Mouse (Mus musculus) myocyte (in vitro differentiated cells): ENCODE data around the gene Aplp2.

Source experiments
- CEBPB ChIP-seq: IDR thresholded peaks from 2 replicates; pipeline ENCODE4 v1.6.1; 2011; ENCODE audit warnings: mild to moderate bottlenecking, moderate library complexity; ENCODE audit not compliant: poor library complexity, insufficient read depth, severe bottlenecking
- E2F4 ChIP-seq: IDR thresholded peaks from one replicate; pipeline ENCODE4 v1.6.1; 2011; ENCODE audit warnings: mild to moderate bottlenecking, control low read depth, moderate library complexity; ENCODE audit not compliant: insufficient read depth
- MAX ChIP-seq: IDR thresholded peaks from one replicate; pipeline ENCODE4 v1.6.1; 2011; ENCODE audit warnings: low read depth, mild to moderate bottlenecking, control low read depth
- POLR2A ChIP-seq: IDR thresholded peaks from one replicate; pipeline ENCODE4 v1.6.1; 2011; ENCODE audit warnings: low read depth, mild to moderate bottlenecking, control low read depth, moderate library complexity; ENCODE audit not compliant: insufficient read length
- POLR2AphosphoS2 ChIP-seq: IDR thresholded peaks from one replicate; pipeline ENCODE4 v1.6.1; 2011; ENCODE audit warnings: low read depth, control low read depth; ENCODE audit not compliant: insufficient read length
- REST ChIP-seq: IDR thresholded peaks from one replicate; pipeline ENCODE4 v1.6.1; 2011; ENCODE audit warnings: mild to moderate bottlenecking, control low read depth, moderate library complexity; ENCODE audit not compliant: insufficient read depth, insufficient read length
- TCF12 ChIP-seq: IDR thresholded peaks from one replicate; pipeline ENCODE4 v1.6.1; 2011; ENCODE audit warnings: mild to moderate bottlenecking, control low read depth; ENCODE audit not compliant: poor library complexity, insufficient read depth, severe bottlenecking
- USF1 ChIP-seq: IDR thresholded peaks from one replicate; pipeline ENCODE4 v1.6.1; 2011; ENCODE audit warnings: low read depth, mild to moderate bottlenecking, control low read depth, moderate library complexity

DNA sequence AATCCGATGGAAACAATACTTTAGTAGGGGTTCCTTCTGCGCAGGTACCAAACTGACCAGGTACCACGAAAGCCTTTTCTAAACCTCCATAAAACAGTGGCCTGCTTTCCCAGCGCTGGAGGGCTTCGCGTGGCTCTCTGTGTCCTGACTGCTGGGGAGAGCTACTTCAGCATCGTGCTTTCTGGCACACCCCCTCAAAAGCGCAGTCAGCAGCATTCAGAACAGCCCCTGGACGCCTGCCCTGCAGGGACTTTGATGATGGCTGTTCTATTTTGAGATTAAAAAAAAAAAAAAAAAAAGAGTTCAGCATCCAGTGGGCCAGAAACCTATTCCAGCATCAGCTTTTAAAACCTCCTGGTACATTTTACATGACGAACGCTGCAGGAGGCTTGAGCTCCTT lies 14.2 kb upstream of the Aplp2 start:
- no peak for TF ChIP-seq CEBPB
- no peak for TF ChIP-seq E2F4
- no peak for TF ChIP-seq POLR2A
- TF ChIP-seq TCF12 = no peak
- TF ChIP-seq USF1 = no peak
- TF ChIP-seq POLR2AphosphoS2 = no peak
- TF ChIP-seq MAX = no peak
- no peak for TF ChIP-seq REST
